Mouse (Mus musculus) C2C12 (cell line): ENCODE results near the gene Pde7b. TPM values are rescaled to one million over a fixed set of nuclear protein-coding genes. Genes with fewer than 3 reads are reported as not detected.

Experiments used
- H3K27me3 ChIP-seq: one replicate; pipeline ENCODE4 v1.6.1; 2011; ENCODE audit not compliant: control insufficient read depth, insufficient read depth, insufficient read length
- H3K36me3 ChIP-seq: one replicate; pipeline ENCODE4 v1.6.1; 2011; ENCODE audit not compliant: control insufficient read depth, insufficient read depth
- H3K4me3 ChIP-seq: one replicate; pipeline ENCODE4 v1.5.1; 2011; ENCODE audit warnings: mild to moderate bottlenecking, control low read depth; ENCODE audit not compliant: poor library complexity, insufficient read depth, severe bottlenecking
- H3K79me2 ChIP-seq: one replicate; pipeline ENCODE4 v1.6.1; 2011; ENCODE audit not compliant: control insufficient read depth, insufficient read depth
- H3K79me3 ChIP-seq: one replicate; pipeline ENCODE4 v1.6.1; 2011; ENCODE audit warnings: low read depth, control low read depth
- H3ac ChIP-seq: one replicate; pipeline ENCODE3; 2011; ENCODE audit warnings: low read depth; ENCODE audit not compliant: control insufficient read depth, insufficient read length
- CEBPB ChIP-seq: IDR thresholded peaks from one replicate; pipeline ENCODE4 v1.6.1; 2011; ENCODE audit warnings: low read depth, mild to moderate bottlenecking, control low read depth, moderate library complexity
- CTCF ChIP-seq: IDR thresholded peaks from one replicate; pipeline ENCODE4 v1.5.1; 2011; ENCODE audit not compliant: control insufficient read depth, insufficient read depth, insufficient read length
- FOSL1 ChIP-seq: IDR thresholded peaks from one replicate; pipeline ENCODE4 v1.8.0; 2011; ENCODE audit warnings: mild to moderate bottlenecking, low read length; ENCODE audit not compliant: poor library complexity, insufficient read depth, severe bottlenecking
- MAX ChIP-seq: IDR thresholded peaks from one replicate; pipeline ENCODE4 v1.6.1; 2011; ENCODE audit warnings: mild to moderate bottlenecking, control low read depth
- MYOD1 ChIP-seq: IDR thresholded peaks from one replicate; pipeline ENCODE4 v1.6.1; 2011; ENCODE audit warnings: low read depth; ENCODE audit not compliant: control insufficient read depth, insufficient read length
- MYOG ChIP-seq: IDR thresholded peaks from one replicate; pipeline ENCODE4 v1.6.1; 2011; ENCODE audit not compliant: control insufficient read depth, insufficient read length; ENCODE audit errors: extremely low read depth
- USF1 ChIP-seq: IDR thresholded peaks from one replicate; pipeline ENCODE4 v1.6.1; 2011; ENCODE audit warnings: low read depth, mild to moderate bottlenecking, control low read depth, moderate library complexity
- polyA plus RNA-seq: library from polyadenylated mRNA; unstranded; fragments of >200 nt; fragmentation: generic; extraction: Trizol; gene quantifications from one replicate; pipeline ENCODE4 v1.2.1, GENCODE M21; 2012; ENCODE audit warnings: missing spikeins

Gene Pde7b
- polyA plus RNA-seq, 1 experiment, result 0.06 TPM

GRCm38 (mm10) chr10:20725384-20725983, 606 bp upstream of the Pde7b start:
- Histone ChIP-seq H3K27me3 (no peaks in the 10 kb centered on the region), H3K79me2 (no peaks in the 10 kb centered on the region), H3K36me3 (no peaks in the 10 kb centered on the region), H3K79me3 (no peaks in the 10 kb centered on the region), H3ac (no peak overlapping the region), H3K4me3 (no peak overlapping the region)
- TF ChIP-seq CEBPB (no peak), MYOD1 (no peak), FOSL1 (no peak), MYOG (no peak), MAX (no peak), USF1 (no peak), CTCF (no peak)

- Histone ChIP-seq H3ac (no peak overlapping the region), H3K79me3 (no peaks in the 10 kb centered on the region), H3K4me3 (no peak overlapping the region), H3K27me3 (no peaks in the 10 kb centered on the region), H3K36me3 (no peaks in the 10 kb centered on the region), H3K79me2 (no peaks in the 10 kb centered on the region)
- TF ChIP-seq FOSL1, result no peak
These were observed 427 bp downstream of the Pde7b start for GRCm38 (mm10) chr10:20724451-20724850.

GRCm38 (mm10) chr10:20723962-20724361, 916 bp downstream of the Pde7b start:
- no peaks in the 10 kb centered on the region for H3K79me3 ChIP-seq
- no peaks in the 10 kb centered on the region for H3K79me2 ChIP-seq
- TF ChIP-seq CTCF, result no peak
- no peak for TF ChIP-seq MYOD1
- no peak for TF ChIP-seq USF1
- TF ChIP-seq MAX, result no peak
- TF ChIP-seq MYOG, result no peak
- no peak for TF ChIP-seq CEBPB
- TF ChIP-seq FOSL1, result no peak
- H3K36me3 ChIP-seq, result no peaks in the 10 kb centered on the region
- H3K27me3 ChIP-seq, result no peaks in the 10 kb centered on the region
- no peak overlapping the region for H3ac ChIP-seq
- H3K4me3 ChIP-seq, result no peak overlapping the region

- Histone ChIP-seq H3K4me3 (no peak overlapping the region), H3K36me3 (no peaks in the 10 kb centered on the region), H3K79me2 (no peaks in the 10 kb centered on the region), H3K27me3 (no peaks in the 10 kb centered on the region), H3K79me3 (no peaks in the 10 kb centered on the region), H3ac (no peak overlapping the region)
- TF ChIP-seq CTCF, result no peak
These were observed 1.4 kb downstream of the Pde7b start for GRCm38 (mm10) chr10:20723521-20723915.

- no peak overlapping the region for H3ac ChIP-seq
- TF ChIP-seq MYOG, result no peak
- no peak for TF ChIP-seq MAX
- no peak for TF ChIP-seq CTCF
- no peak for TF ChIP-seq MYOD1
- no peak for TF ChIP-seq CEBPB
- no peak for TF ChIP-seq USF1
- TF ChIP-seq FOSL1, result no peak
- no peaks in the 10 kb centered on the region for H3K79me3 ChIP-seq
- no peaks in the 10 kb centered on the region for H3K79me2 ChIP-seq
- H3K27me3 ChIP-seq, result no peaks in the 10 kb centered on the region
- H3K4me3 ChIP-seq, result no peak overlapping the region
- H3K36me3 ChIP-seq, result no peaks in the 10 kb centered on the region
These were observed 2.0 kb downstream of the Pde7b start for GRCm38 (mm10) chr10:20722651-20723520.

GRCm38 (mm10) chr10:20719201-20719600, 5.7 kb downstream of the Pde7b start:
- Histone ChIP-seq H3K36me3 (no peaks in the 10 kb centered on the region), H3K79me3 (no peaks in the 10 kb centered on the region), H3K27me3 (no peaks in the 10 kb centered on the region), H3K79me2 (no peaks in the 10 kb centered on the region), H3ac (no peak overlapping the region), H3K4me3 (no peak overlapping the region)
- no peak for TF ChIP-seq MYOD1
- TF ChIP-seq MAX, result no peak
- no peak for TF ChIP-seq CTCF
- TF ChIP-seq CEBPB, result no peak
- TF ChIP-seq USF1, result no peak
- TF ChIP-seq FOSL1, result no peak
- no peak for TF ChIP-seq MYOG
